Mouse (Mus musculus) kidney, embryonic 14.5 days (tissue): ENCODE data around the gene Foxp3. TPM values are rescaled to one million over a fixed set of nuclear protein-coding genes. Genes with fewer than 3 reads are reported as not detected.

ENCODE experiments used
- ATAC-seq: fragments of 200-750 bp; cut with Nextera tagmentation; 2 replicates; pipeline ENCODE4 v1.8.0; 2017; ENCODE audit warnings: moderate number of reproducible peaks, mild to moderate bottlenecking, moderate TSS enrichment, moderate library complexity; ENCODE audit not compliant: low FRiP score, low TSS enrichment
- H3K27ac ChIP-seq: fragments of 300-500 bp; sonication (generic); 2 replicates; pipeline ENCODE4 v1.5.1; 2014; ENCODE audit warnings: low read depth, mild to moderate bottlenecking, low read length, moderate library complexity, mixed read lengths
- H3K27me3 ChIP-seq: fragments of 300-500 bp; sonication (generic); 2 replicates; pipeline ENCODE4 v1.6.1; 2014; ENCODE audit warnings: mild to moderate bottlenecking, low read length; ENCODE audit not compliant: control insufficient read depth, insufficient read depth
- H3K36me3 ChIP-seq: fragments of 300-500 bp; sonication (generic); 2 replicates; pipeline ENCODE4 v1.6.1; 2014; ENCODE audit warnings: low read length, mixed read lengths; ENCODE audit not compliant: control insufficient read depth, insufficient read depth
- H3K4me1 ChIP-seq: fragments of 300-500 bp; sonication (generic); 2 replicates; pipeline ENCODE4 v1.6.1; 2014; ENCODE audit warnings: low read length, mixed read lengths; ENCODE audit not compliant: control insufficient read depth, insufficient read depth
- H3K4me2 ChIP-seq: fragments of 300-500 bp; sonication (generic); replicated peaks from 2 replicates; pipeline ENCODE4 v1.6.1; 2014; ENCODE audit warnings: low read depth, mild to moderate bottlenecking, low read length
- H3K4me3 ChIP-seq: fragments of 300-500 bp; sonication (generic); 2 replicates; pipeline ENCODE4 v1.5.1; 2014; ENCODE audit warnings: mild to moderate bottlenecking, low read length
- H3K9ac ChIP-seq: fragments of 300-500 bp; sonication (generic); 2 replicates; pipeline ENCODE4 v1.6.1; 2014; ENCODE audit warnings: low read depth, mild to moderate bottlenecking, low read length, moderate library complexity
- H3K9me3 ChIP-seq: fragments of 300-500 bp; sonication (generic); 2 replicates; pipeline ENCODE4 v1.6.1; 2016; ENCODE audit warnings: low read length; ENCODE audit not compliant: control insufficient read depth
- WGBS: fragments of 180-500 bp; shearing (Covaris S2); extraction: QIAGEN DNeasy Blood & Tissue Kit; methylation state at CpG from one replicate; pipeline ENCODE4 v1.1.7; 2014; 5-methylcytosine and 5-hydroxymethylcytosine counted together
- polyA plus RNA-seq: library from polyadenylated mRNA; unstranded; fragments of >200 nt; fragmentation: Nextera tagmentation; extraction: Ambion mirVana; gene quantifications from 2 replicates; pipeline ENCODE4 v1.2.1, GENCODE M21; 2014

Foxp3 gene
- 0.07 and 0.36 TPM in 2 replicates for polyA plus RNA-seq

- ATAC-seq, result peak; percentile 75
- no peaks in the 10 kb centered on the region for H3K9me3 ChIP-seq
- H3K27me3 ChIP-seq, result no peaks in the 10 kb centered on the region
- H3K36me3 ChIP-seq, result no peaks in the 10 kb centered on the region
- peak within 1 kb of the TSS; percentile 59; the same call in 1 of the 2 replicates for H3K27ac ChIP-seq
- H3K4me3 ChIP-seq, result peak within 1 kb of the TSS; percentile 55
- peak within 1 kb of the TSS; percentile 72 for H3K9ac ChIP-seq
- peak within 1 kb of the TSS; percentile 54 for H3K4me2 ChIP-seq
- WGBS, result 38% methylated on average over 66 of the region's 72 CpGs
- H3K4me1 ChIP-seq, result no peaks in the 10 kb centered on the region
Measured at GRCm38 (mm10) chrX:7573176-7574086, at the start of gene Foxp3. Gene Foxp3, plus strand, starts transcription at chrX:7573644.

DNA sequence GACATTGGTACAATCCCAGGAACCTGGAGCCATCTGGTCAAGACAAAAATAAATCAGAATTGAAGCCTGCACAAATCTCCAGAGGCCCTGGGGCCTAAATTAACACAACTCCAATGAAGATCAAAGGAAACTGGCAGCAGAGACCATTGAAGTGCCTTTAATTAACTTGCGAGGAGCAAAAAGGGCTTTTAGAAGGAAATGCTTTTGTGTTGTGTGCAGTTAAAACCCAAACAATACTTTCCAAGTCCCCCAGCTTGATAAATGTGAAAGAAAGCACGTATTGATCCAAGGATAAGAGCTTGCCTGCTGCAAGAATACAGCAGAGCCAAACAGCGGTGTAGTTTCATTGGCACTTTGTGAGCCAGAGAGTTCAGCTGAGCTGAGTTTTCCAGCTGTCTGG lies 48.5 kb upstream of the Foxp3 start:
- Histone ChIP-seq H3K27ac (no peak overlapping the region), H3K9ac (no peak overlapping the region), H3K4me3 (no peak overlapping the region), H3K4me2 (no peak overlapping the region), H3K4me1 (no peaks in the 10 kb centered on the region), H3K36me3 (no peaks in the 10 kb centered on the region), H3K27me3 (no peaks in the 10 kb centered on the region), H3K9me3 (no peaks in the 10 kb centered on the region)
- ATAC-seq, result no peak
- WGBS, result 41% methylated on average over 3 of the region's 3 CpGs

DNA sequence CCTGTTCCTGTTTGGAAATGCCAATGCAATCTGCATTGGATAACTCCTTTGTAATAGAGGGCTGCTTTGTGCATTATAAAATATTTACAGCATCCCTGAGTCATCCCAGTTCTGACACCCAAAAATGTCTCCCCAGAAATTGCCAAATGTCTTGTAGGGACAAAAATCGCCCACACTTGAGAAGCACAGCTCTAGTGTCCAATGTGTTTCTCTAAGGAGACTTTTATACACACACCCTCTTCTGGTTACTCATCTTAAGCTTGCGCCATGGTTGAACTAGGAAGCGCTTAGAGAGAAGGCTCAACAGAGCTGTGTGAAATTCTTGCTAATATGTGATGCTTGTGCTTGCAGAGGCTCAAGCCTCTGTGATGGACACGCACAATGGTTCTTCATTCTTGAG lies 20.0 kb upstream of the Foxp3 start:
- Histone ChIP-seq H3K27ac (no peak overlapping the region), H3K27me3 (no peaks in the 10 kb centered on the region), H3K4me1 (no peaks in the 10 kb centered on the region), H3K36me3 (no peaks in the 10 kb centered on the region), H3K4me2 (no peak overlapping the region), H3K9ac (no peak overlapping the region), H3K4me3 (no peak overlapping the region), H3K9me3 (no peaks in the 10 kb centered on the region)
- no peak for ATAC-seq
- 89% methylated on average over 4 of the region's 4 CpGs for WGBS

- H3K4me3 ChIP-seq, result no peak overlapping the region
- no peaks in the 10 kb centered on the region for H3K27me3 ChIP-seq
- WGBS, result 21% methylated on average over 2 of the region's 2 CpGs
- no peak overlapping the region for H3K4me2 ChIP-seq
- no peak overlapping the region for H3K9ac ChIP-seq
- no peaks in the 10 kb centered on the region for H3K9me3 ChIP-seq
- H3K36me3 ChIP-seq, result no peaks in the 10 kb centered on the region
- no peaks in the 10 kb centered on the region for H3K4me1 ChIP-seq
- H3K27ac ChIP-seq, result no peak overlapping the region
- no peak for ATAC-seq
Measured at GRCm38 (mm10) chrX:7563076-7563475, 10.4 kb upstream of the Foxp3 start.

DNA sequence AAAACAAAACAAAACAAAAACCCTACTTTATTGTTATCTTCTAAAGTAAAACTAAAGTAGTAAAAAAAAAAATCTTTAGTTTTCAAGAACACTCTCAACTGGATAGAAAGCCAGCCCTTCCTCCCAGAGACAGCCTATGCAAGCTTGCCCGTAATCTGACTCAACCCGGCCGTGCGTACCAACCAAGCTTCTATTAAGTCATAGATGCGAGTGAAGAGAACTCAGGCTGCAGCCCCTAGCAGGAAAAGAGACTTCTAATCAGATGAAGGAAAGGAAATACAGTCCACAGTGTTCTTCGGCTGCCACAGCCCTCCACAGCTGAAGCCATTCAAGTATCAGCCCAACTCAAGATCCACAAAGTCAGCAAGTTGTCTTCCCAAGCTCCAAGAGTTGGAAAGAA lies 7.1 kb upstream of the Foxp3 start:
- no peak overlapping the region for H3K27ac ChIP-seq
- WGBS, result 78% methylated on average over 6 of the region's 6 CpGs

GRCm38 (mm10) chrX:7567491-7567890 lies 6.0 kb upstream of the Foxp3 start:
- Histone ChIP-seq H3K36me3 (no peaks in the 10 kb centered on the region), H3K27ac (no peak overlapping the region), H3K9ac (no peak overlapping the region), H3K27me3 (no peaks in the 10 kb centered on the region), H3K4me2 (no peak overlapping the region), H3K4me1 (no peaks in the 10 kb centered on the region), H3K9me3 (no peaks in the 10 kb centered on the region), H3K4me3 (no peak overlapping the region)
- ATAC-seq, result no peak
- WGBS, result 75% methylated on average over 9 of the region's 9 CpGs

More for the DNA sequence above, 7.1 kb upstream of the Foxp3 start:
- H3K4me3 ChIP-seq, result no peak overlapping the region
- no peaks in the 10 kb centered on the region for H3K4me1 ChIP-seq
- no peaks in the 10 kb centered on the region for H3K36me3 ChIP-seq
- no peak overlapping the region for H3K4me2 ChIP-seq
- no peaks in the 10 kb centered on the region for H3K9me3 ChIP-seq
- no peak overlapping the region for H3K9ac ChIP-seq
- no peaks in the 10 kb centered on the region for H3K27me3 ChIP-seq
- no peak for ATAC-seq

DNA sequence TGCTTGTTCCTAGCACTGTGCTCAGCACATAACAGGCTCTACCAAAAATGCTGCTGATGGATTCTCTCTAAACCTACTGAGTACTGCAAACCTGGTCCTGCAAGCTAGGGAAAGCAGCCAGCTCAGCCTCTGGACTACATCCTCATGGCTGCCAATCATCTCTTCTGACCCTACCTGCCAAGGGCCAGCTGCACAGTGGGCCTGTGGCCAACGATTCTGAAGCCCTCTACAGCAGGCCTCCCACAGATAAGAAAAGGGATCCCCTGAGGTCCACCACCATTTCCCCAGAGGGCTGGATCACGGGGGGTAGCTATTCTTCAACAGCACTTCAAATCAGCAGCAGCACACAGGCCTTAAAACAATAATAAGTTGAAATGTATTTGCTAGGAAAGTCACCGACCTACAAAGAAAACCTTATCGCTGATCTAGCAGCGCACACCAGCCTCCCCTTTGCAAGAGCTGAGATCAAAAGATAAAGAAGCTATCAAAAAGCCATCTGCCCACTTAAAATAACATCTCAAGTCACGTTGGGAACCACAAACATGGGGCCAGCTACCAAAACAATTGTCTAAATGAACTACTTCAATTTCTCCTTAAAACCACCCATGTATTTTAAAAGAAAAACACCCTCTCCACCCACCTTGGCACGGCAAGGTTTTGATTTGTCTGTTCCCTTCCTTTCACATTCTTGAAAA lies 2.8 kb upstream of the Foxp3 start:
- Histone ChIP-seq H3K36me3 (no peaks in the 10 kb centered on the region), H3K4me3 (no peak overlapping the region), H3K9me3 (no peaks in the 10 kb centered on the region), H3K9ac (no peak overlapping the region), H3K27ac (no peak overlapping the region), H3K4me2 (no peak overlapping the region), H3K27me3 (no peaks in the 10 kb centered on the region), H3K4me1 (no peaks in the 10 kb centered on the region)
- 55% methylated on average over 7 of the region's 7 CpGs for WGBS
- no peak for ATAC-seq

DNA sequence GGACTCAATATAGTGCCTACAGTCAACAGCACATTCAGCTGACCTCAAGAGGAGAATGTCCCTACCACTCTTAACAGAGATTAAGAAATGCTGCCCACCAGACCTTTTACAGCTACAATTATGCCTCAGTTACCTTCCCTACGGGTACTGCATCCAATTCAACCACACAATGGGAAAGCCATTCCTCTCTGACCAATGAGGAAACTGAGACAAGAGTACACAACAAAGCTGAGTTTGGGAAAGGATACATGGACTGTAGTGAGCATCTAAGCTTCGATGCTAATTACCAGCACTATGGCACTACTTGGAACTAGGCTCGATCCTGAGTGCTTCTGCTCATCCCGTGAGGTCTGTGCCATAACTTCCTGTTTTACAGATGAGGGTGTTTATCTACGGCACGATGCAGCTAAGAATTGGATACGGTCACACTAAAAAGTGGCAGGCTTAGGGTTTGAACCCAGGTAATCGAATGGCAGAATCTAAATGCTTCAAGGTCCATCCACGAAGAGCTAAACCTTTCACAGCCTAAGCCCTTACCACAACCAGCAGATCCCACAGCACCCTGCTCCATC lies 1.8 kb upstream of the Foxp3 start:
- no peaks in the 10 kb centered on the region for H3K36me3 ChIP-seq
- WGBS, result 93% methylated on average over 9 of the region's 9 CpGs
- no peak overlapping the region for H3K4me3 ChIP-seq
- H3K27ac ChIP-seq, result no peak overlapping the region
- no peaks in the 10 kb centered on the region for H3K27me3 ChIP-seq
- H3K9me3 ChIP-seq, result no peaks in the 10 kb centered on the region
- no peaks in the 10 kb centered on the region for H3K4me1 ChIP-seq
- no peak for ATAC-seq
- no peak overlapping the region for H3K9ac ChIP-seq
- no peak overlapping the region for H3K4me2 ChIP-seq

DNA sequence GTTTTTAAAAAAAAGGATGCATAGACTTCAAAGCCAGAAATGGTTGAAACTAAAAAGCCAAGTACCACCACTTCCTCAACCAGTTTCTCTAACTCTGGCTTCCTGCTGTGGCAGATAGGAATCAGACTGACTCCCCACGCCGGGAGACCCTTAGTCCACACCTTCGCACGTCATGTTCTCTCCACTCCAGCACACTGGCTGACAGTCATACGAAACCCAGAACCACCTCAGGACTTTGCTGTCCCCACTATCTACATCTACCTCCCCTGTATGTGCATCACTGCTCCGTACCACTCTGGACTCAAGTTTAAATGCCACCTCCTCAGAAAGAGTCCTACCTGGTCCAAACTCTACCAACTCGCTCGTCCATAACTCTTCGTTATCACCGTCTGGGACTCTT lies 978 bp upstream of the Foxp3 start:
- Histone ChIP-seq H3K27me3 (no peaks in the 10 kb centered on the region), H3K4me3 (no peak overlapping the region), H3K9ac (no peak overlapping the region), H3K9me3 (no peaks in the 10 kb centered on the region), H3K36me3 (no peaks in the 10 kb centered on the region), H3K27ac (no peak overlapping the region), H3K4me1 (no peaks in the 10 kb centered on the region), H3K4me2 (peak overlapping the region; percentile 54)
- WGBS, result 86% methylated on average over 10 of the region's 10 CpGs
- ATAC-seq, result no peak
